Mouse (Mus musculus) ovary, adult 2 months (tissue): ENCODE data around the gene Rdh5. TPM values are rescaled to one million over a fixed set of nuclear protein-coding genes. Genes with fewer than 3 reads are reported as not detected.

Source experiments
- polyA plus RNA-seq: library from polyadenylated mRNA; depleted of rRNA; stranded (reverse); fragments of >200 nt; gene quantifications from 2 replicates; pipeline ENCODE4 v1.2.3, GENCODE M21; 2012; rRNA removed

Gene Rdh5
- 34.5 and 43.3 TPM in 2 replicates for polyA plus RNA-seq

GRCm38 (mm10) chr10:128922822-128923012 lies at the start of gene Rdh5:
Rdh5 (minus strand) TSS chr10:128922888.

GRCm38 (mm10) chr10:128960590-128961584 lies 38.2 kb upstream of the Rdh5 start, which contains the start of gene Mettl7b:
Mettl7b (minus strand) TSS chr10:128960988.

GRCm38 (mm10) chr10:128933574-128933973 lies 10.9 kb upstream of the Rdh5 start, which contains the start of gene Itga7:
Itga7 (plus strand) TSS chr10:128933818.

GRCm38 (mm10) chr10:128923935-128924334 lies 1.2 kb upstream of the Rdh5 start, which contains the start of gene Bloc1s1:
Bloc1s1 (minus strand) TSS chr10:128924035.

GRCm38 (mm10) chr10:128900698-128901097 lies 22.0 kb downstream of the Rdh5 start, which contains the start of gene Cd63:
Cd63 (plus strand) TSS chr10:128900989.

GRCm38 (mm10) chr10:128891296-128892094 lies 31.2 kb downstream of the Rdh5 start, which contains the start of gene Gdf11:
Gdf11 (minus strand) TSS chr10:128891718.

Other genes starting within 250 kb of the Rdh5 start
- 6.7 and 11.9 TPM in 2 replicates for gene Suox, start 248.8 kb downstream of the Rdh5 start, polyA plus RNA-seq
- gene Rab5b, start 226.6 kb downstream of the Rdh5 start, polyA plus RNA-seq = 68.7 and 73.1 TPM in 2 replicates
- gene Pmel, start 218.7 kb downstream of the Rdh5 start, polyA plus RNA-seq = 1.5 and 1.9 TPM in 2 replicates
- 17.5 and 21.4 TPM in 2 replicates for gene Cdk2, start 217.9 kb downstream of the Rdh5 start, polyA plus RNA-seq
- gene Dgka, start 178.0 kb downstream of the Rdh5 start, polyA plus RNA-seq = 14.3 and 18.2 TPM in 2 replicates
- 20.8 and 23.0 TPM in 2 replicates for gene Pym1, start 175.0 kb downstream of the Rdh5 start, polyA plus RNA-seq
- gene Mmp19, start 132.0 kb downstream of the Rdh5 start, polyA plus RNA-seq = 10.0 and 11.3 TPM in 2 replicates
- gene Dnajc14, start 118.8 kb downstream of the Rdh5 start, polyA plus RNA-seq = 10.4 and 10.8 TPM in 2 replicates
- gene Tmem198b, start 118.5 kb downstream of the Rdh5 start, polyA plus RNA-seq = 34.2 and 35.6 TPM in 2 replicates
- gene Sarnp, start 105.6 kb downstream of the Rdh5 start, polyA plus RNA-seq = 1.6 and 4.1 TPM in 2 replicates
- gene Ormdl2, start 101.2 kb downstream of the Rdh5 start, polyA plus RNA-seq = 30.3 and 44.4 TPM in 2 replicates
- gene Gdf11, start 31.2 kb downstream of the Rdh5 start, polyA plus RNA-seq = 4.8 and 5.4 TPM in 2 replicates
- gene Cd63, start 21.9 kb downstream of the Rdh5 start, polyA plus RNA-seq = 152 and 168 TPM in 2 replicates
- gene Bloc1s1, start 1.1 kb upstream of the Rdh5 start, polyA plus RNA-seq = 242 and 261 TPM in 2 replicates
- 36.2 and 36.9 TPM in 2 replicates for gene Itga7, start 10.9 kb upstream of the Rdh5 start, polyA plus RNA-seq
- gene Mettl7b, start 38.1 kb upstream of the Rdh5 start, polyA plus RNA-seq = 0.59 and 1.1 TPM in 2 replicates
- not detected in 2 replicates for gene Olfr9, start 66.5 kb upstream of the Rdh5 start, polyA plus RNA-seq
- not detected in 2 replicates for gene Olfr763, start 87.9 kb upstream of the Rdh5 start, polyA plus RNA-seq
- not detected in 2 replicates for gene Olfr764-ps1, start 117.0 kb upstream of the Rdh5 start, polyA plus RNA-seq
- not detected in 2 replicates for gene Olfr765, start 127.1 kb upstream of the Rdh5 start, polyA plus RNA-seq
- gene Olfr766-ps1, start 146.1 kb upstream of the Rdh5 start, polyA plus RNA-seq = not detected in 2 replicates
- gene Olfr767, start 160.0 kb upstream of the Rdh5 start, polyA plus RNA-seq = not detected in 2 replicates
- gene Olfr768, start 176.5 kb upstream of the Rdh5 start, polyA plus RNA-seq = not detected in 2 replicates
- gene Olfr769, start 195.0 kb upstream of the Rdh5 start, polyA plus RNA-seq = 0.09 TPM in 1 of 2 replicates, not detected in the other
- gene Olfr770, start 216.1 kb upstream of the Rdh5 start, polyA plus RNA-seq = not detected in 2 replicates
- gene Olfr771, start 241.9 kb upstream of the Rdh5 start, polyA plus RNA-seq = not detected in 2 replicates